Mouse (Mus musculus): ENCODE results near the gene Wdr83.

The Wdr83 gene

DNA sequence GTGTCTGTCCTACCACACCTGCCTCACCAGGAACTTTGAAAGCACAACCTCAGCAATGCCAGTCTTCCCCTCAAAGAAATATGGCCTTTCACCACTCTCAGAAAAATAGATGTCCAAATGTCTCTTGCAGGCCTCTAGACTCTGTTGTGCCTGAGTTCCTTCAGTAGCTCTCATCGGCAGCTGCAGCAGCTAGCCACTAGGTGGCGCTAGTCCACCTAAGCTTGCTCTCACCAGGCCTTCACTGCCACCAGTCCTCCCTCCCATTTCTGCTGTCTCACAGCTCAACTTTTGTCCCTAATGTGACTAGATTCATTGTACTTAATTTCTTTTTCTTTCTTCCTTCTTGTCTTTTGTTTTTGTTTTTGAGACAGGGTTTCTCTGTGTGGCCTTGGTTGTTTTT lies 4.1 kb downstream of the Wdr83 start:
- DNase-seq (ENCODE audit: low read depth, low spot score), result peak; percentile 85

- peak; percentile 35 for DNase-seq (ENCODE audit: low read depth, low spot score)
These were observed 5.1 kb downstream of the Wdr83 start for GRCm38 (mm10) chr8:85076001-85076400.

GRCm38 (mm10) chr8:85074617-85075016 lies 6.5 kb downstream of the Wdr83 start:
- DNase-seq (ENCODE audit: low read depth, low spot score), result no peak

- DNase-seq (ENCODE audit: low read depth, low spot score), result no peak
These were observed 6.9 kb downstream of the Wdr83 start for GRCm38 (mm10) chr8:85074167-85074566.

- DNase-seq (ENCODE audit: low read depth, low spot score), result no peak
These were observed 8.0 kb downstream of the Wdr83 start for GRCm38 (mm10) chr8:85073041-85073612.

DNA sequence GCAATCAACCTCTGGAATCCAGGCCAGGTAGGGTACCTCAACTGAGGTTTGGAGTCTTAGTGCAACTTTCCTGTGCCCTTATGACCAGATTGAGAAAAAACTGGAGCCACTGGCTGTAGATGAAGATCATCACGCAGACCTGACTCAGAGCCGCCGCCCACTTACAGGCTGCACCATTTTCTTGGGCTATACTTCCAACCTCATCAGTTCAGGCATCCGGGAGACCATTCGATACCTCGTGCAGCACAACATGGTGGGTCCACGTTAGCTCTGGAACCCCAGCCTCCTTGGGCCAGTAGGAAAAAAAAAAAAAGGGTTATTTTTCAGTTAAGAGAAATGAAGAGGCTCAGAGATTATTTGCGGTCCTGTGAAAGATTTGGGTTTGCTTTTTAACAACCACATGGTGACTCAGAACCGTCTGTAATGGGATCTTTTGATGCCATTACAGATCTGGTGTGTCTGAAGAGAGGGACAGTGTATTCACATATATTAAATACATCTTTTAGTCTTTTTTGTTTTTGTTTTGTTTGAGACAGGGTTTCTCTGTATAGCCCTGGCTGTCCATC lies 8.7 kb downstream of the Wdr83 start:
- DNase-seq (ENCODE audit: low read depth, low spot score), result no peak

GRCm38 (mm10) chr8:85071514-85072281 lies 9.4 kb downstream of the Wdr83 start, which contains the start of gene Dhps:
Dhps (plus strand) TSS chr8:85071757.
- peak; percentile 94 for DNase-seq (ENCODE audit: low read depth, low spot score)

GRCm38 (mm10) chr8:85071041-85071440 lies 10.1 kb downstream of the Wdr83 start:
- no peak for DNase-seq (ENCODE audit: low read depth, low spot score)

- DNase-seq (ENCODE audit: low read depth, low spot score), result no peak
These were observed 13.1 kb downstream of the Wdr83 start, which contains the start of gene Gm5741 for GRCm38 (mm10) chr8:85067982-85068381. Gm5741 (minus strand) TSS chr8:85067982.

- DNase-seq (ENCODE audit: low read depth, low spot score), result no peak
These were observed 14.0 kb downstream of the Wdr83 start for GRCm38 (mm10) chr8:85067155-85067554.

- DNase-seq (ENCODE audit: low read depth, low spot score), result no peak
These were observed 15.9 kb downstream of the Wdr83 start for GRCm38 (mm10) chr8:85065213-85065612.

DNA sequence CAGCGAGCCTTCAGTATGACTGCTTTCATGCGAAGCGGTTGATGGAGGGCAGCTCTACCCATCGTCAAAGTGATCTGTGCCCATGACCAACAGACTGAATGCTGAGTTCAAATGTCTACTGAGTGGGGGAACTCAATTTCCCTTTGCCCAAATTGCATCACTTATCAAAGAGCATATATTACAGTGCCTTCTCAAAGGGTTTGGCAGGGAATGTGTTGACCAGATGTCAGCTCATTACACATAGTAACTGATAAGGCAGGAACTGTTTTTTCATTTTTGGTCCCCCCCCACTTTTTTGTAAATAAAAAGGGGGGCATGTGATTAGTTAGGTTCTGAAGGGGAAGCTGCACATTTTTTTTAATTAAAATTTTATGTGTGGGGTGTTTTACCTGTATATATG lies 18.5 kb downstream of the Wdr83 start:
- no peak for DNase-seq (ENCODE audit: low read depth, low spot score)

DNA sequence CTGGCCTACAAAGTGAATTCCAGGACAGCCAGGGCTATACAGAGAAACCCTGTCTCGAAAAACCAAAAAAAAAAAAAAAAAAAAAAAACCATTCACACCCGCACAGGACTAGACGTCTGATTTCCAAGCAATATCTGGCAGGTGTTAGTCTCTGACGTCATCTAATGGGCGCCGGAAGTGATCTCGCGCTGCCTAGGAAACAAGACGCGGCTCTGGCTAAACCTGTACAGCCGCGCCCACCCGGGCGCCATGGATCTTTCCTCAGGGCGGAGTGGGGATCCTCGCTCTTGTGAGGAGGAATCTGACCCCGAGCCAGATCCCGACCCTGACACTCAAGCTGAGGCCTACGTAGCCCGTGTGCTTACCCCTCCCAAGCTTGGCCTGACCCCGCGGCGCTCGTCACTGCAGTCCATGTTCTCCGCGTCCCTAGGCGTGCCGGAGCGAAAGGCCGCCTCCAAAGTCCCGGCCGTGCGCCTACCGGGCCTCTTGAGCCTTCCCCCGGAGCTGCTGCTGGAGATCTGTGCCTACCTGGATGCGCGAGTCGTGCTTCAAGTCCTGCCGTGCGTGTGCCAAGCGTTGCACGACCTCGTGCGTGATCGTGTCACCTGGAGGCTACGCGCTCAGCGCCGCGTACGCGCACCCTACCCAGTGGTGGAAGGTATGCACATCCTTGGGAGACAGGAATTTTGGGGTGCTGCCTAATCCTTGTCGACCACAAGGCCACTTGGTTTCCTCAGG lies 21.1 kb downstream of the Wdr83 start, which contains the start of gene Fbxw9:
Gene Fbxw9 (plus strand): TSS at position 177 of the 738 bp plus-strand sequence.
- peak; percentile 93 for DNase-seq (ENCODE audit: low read depth, low spot score)

DNA sequence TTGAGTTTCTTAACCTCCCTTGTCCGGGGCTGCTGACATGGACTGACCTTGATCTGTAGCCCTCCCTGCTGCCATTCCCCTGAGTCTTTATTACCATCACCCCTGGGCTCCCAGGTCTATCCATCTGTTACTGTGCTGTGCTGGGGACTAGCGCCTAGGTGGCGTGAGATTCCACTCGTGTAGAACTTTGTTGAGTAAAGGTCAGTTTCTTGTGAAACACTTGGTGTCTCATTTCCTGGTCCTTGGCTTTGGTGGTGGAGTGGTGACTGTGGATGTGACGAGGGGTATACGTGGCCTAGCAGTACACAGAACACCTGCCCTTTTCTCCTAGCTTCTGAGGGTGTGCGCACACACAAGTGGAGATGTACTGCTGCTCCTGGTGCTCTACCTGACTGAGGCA lies 23.7 kb downstream of the Wdr83 start:
- no peak for DNase-seq (ENCODE audit: low read depth, low spot score)

DNA sequence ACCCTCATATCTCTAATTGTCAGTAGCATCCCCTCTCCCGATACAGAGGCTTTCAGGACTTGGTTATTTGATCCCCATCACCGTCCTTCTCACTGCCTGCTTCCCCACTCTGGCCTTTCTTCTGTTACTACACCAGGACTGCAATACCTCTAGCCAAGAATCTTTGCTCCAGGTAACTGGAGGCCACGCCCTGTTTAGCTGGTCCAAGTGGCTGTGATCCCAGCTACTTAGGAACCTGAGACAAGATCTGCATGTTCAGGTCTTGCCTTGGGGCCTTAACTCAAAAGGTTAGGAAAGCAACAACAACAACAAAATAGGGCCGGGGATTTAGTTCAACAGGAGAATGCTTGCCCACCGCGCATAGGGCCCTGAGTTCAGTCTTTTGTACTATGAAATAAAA lies 37.5 kb downstream of the Wdr83 start:
- no peak for DNase-seq (ENCODE audit: low read depth, low spot score)

- peak; percentile 78 for DNase-seq (ENCODE audit: low read depth, low spot score)
These were observed 43.2 kb downstream of the Wdr83 start for GRCm38 (mm10) chr8:85037681-85038531.

GRCm38 (mm10) chr8:85037366-85037680 lies 43.8 kb downstream of the Wdr83 start:
- no peak for DNase-seq (ENCODE audit: low read depth, low spot score)

DNA sequence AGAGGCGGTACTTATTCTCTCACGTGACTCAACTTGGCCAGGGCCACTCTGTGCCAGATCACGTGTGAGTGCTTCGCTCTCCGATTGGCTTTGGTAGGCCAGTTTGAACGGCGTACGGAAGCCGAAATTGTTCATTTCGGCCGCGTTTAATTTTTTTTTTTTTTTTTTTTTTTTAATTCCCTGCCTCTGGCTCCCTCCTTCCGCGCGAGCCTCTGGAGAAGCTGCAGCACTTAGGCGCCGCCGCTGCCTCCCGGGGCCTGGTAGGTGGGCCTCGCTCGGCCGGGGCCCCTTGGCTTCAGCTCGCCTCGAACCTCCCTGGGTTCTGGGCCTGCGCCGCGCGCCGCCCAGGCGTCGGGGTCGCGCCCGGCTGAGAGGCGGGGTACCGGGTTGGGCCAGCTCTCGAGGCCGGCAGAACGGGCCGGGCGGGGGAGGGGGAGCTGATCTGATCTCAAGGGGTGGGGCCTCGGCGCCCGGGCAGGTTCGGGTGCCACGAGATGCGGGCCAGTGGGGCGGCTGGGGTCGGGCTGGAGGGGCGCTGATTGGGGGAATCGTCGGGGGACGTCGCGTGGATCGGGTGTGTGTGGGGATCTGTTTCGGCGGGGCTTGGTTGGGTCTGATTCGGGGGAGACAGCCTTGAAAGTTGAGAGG lies 44.3 kb downstream of the Wdr83 start, which contains the start of gene Tnpo2:
Gene Tnpo2 (plus strand): TSS at position 198 of the 648 bp plus-strand sequence.
- peak; percentile 96 for DNase-seq (ENCODE audit: low read depth, low spot score)

GRCm38 (mm10) chr8:85036381-85036717 lies 44.8 kb downstream of the Wdr83 start:
- no peak for DNase-seq (ENCODE audit: low read depth, low spot score)

DNA sequence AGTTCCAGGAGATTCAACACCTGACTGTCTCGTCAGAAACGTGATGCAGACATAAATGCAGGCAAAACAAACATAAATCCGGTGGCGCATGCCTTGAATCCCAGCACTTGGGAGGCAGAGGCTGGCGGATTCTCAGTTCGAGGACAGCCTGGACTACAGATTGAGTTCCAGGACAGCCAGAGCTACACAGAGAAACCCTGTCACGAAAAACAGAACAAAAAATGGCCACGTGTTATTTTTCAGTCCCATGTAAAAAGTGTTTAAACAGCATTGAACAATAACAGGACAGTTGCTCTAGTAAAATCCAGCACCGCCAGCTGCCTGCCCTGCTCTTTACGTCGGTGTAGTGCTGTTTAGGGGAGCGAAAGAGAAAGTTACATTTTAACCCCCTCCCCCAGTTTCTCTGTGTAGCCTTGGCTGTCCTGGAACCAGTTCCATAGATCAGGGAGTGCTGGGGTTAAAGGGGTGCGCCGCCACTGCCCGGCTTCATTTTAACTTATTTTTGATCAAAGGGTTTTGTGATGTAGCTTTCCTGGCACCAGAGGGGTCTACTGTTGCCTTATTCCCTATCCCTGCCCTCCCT lies 45.3 kb downstream of the Wdr83 start:
- DNase-seq (ENCODE audit: low read depth, low spot score), result peak; percentile 73

All from A20 (cell line).